Mouse (Mus musculus): ENCODE data around the gene Kcne1.

- TF ChIP-seq POLR2A (IDR thresholded peaks at IDR 0.05; ENCODE audit: borderline replicate concordance, low read depth, low read length) (no peak), CTCF (IDR thresholded peaks at IDR 0.05; ENCODE audit: low read depth, low read length) (peak; percentile 93)
These were observed 18.4 kb downstream of the Kcne1 start for GRCm38 (mm10) chr16:92340612-92341511.
